Mouse (Mus musculus): Measurements from ENCODE around the gene Mthfsl. TPM values are rescaled to one million over a fixed set of nuclear protein-coding genes. Genes with fewer than 3 reads are reported as not detected.
"Not testable (repeated sequence)": the region's sequence is repeated elsewhere in the genome, so short reads cannot be mapped to it uniquely, and the experiment has no call there.

Gene Mthfsl
- 10 to 100 TPM; 24.7 to 38.2 (median 27.9) TPM for total RNA-seq (2022)

- peak; percentile 35 to 59 for DNase-seq (ENCODE audit: low spot score in 2 of 2)
These were observed at the start of gene Mthfsl for GRCm38 (mm10) chr9:88719989-88720537. TSS of gene Mthfsl (minus strand) at chr9:88720296.

GRCm38 (mm10) chr9:88769470-88769869 lies 49.4 kb upstream of the Mthfsl start:
- DNase-seq (ENCODE audit: low spot score in 2 of 2), result not testable (repeated sequence)

- DNase-seq (ENCODE audit: low spot score in 2 of 2), result peak in 1 of 2 experiments; percentile 18
These were observed 26.6 kb upstream of the Mthfsl start for GRCm38 (mm10) chr9:88746687-88747086.

GRCm38 (mm10) chr9:88746046-88746445 lies 25.9 kb upstream of the Mthfsl start:
- DNase-seq (ENCODE audit: low spot score in 2 of 2), result not testable (repeated sequence)

- DNase-seq (ENCODE audit: low spot score in 2 of 2), result not testable (repeated sequence)
These were observed 15.2 kb upstream of the Mthfsl start for GRCm38 (mm10) chr9:88735289-88735688.

- not testable (repeated sequence) for DNase-seq (ENCODE audit: low spot score in 2 of 2)
These were observed 13.1 kb upstream of the Mthfsl start for GRCm38 (mm10) chr9:88733182-88733581.

GRCm38 (mm10) chr9:88732334-88732733 lies 12.2 kb upstream of the Mthfsl start:
- not testable (repeated sequence) for DNase-seq (ENCODE audit: low spot score in 2 of 2)

- DNase-seq (ENCODE audit: low spot score in 2 of 2), result not testable (repeated sequence)
These were observed 11.6 kb upstream of the Mthfsl start, which contains the start of gene Bcl2a1d for GRCm38 (mm10) chr9:88731728-88732127. TSS of gene Bcl2a1d (minus strand) at chr9:88731914.

GRCm38 (mm10) chr9:88728311-88728710 lies 8.2 kb upstream of the Mthfsl start:
- not testable (repeated sequence) for DNase-seq (ENCODE audit: low spot score in 2 of 2)

GRCm38 (mm10) chr9:88721628-88722027 lies 1.5 kb upstream of the Mthfsl start:
- DNase-seq (ENCODE audit: low spot score in 2 of 2), result not testable (repeated sequence)

GRCm38 (mm10) chr9:88719073-88719921 lies 799 bp downstream of the Mthfsl start:
- peak in 1 of 2 experiments; percentile 26 for DNase-seq (ENCODE audit: low spot score in 2 of 2)

GRCm38 (mm10) chr9:88718593-88718992 lies 1.5 kb downstream of the Mthfsl start:
- DNase-seq (ENCODE audit: low spot score in 2 of 2), result not testable (repeated sequence)

GRCm38 (mm10) chr9:88718140-88718539 lies 2.0 kb downstream of the Mthfsl start:
- not testable (repeated sequence) for DNase-seq (ENCODE audit: low spot score in 2 of 2)

GRCm38 (mm10) chr9:88714515-88714914 lies 5.6 kb downstream of the Mthfsl start:
- not testable (repeated sequence) for DNase-seq (ENCODE audit: low spot score in 2 of 2)

GRCm38 (mm10) chr9:88712164-88712749 lies 7.8 kb downstream of the Mthfsl start:
- not testable (repeated sequence) for DNase-seq (ENCODE audit: low spot score in 2 of 2)

GRCm38 (mm10) chr9:88710910-88711438 lies 9.1 kb downstream of the Mthfsl start:
- DNase-seq (ENCODE audit: low spot score in 2 of 2), result not testable (repeated sequence)

GRCm38 (mm10) chr9:88710439-88710838 lies 9.7 kb downstream of the Mthfsl start:
- DNase-seq (ENCODE audit: low spot score in 2 of 2), result not testable (repeated sequence)

- DNase-seq (ENCODE audit: low spot score in 2 of 2), result not testable (repeated sequence)
These were observed 10.3 kb downstream of the Mthfsl start for GRCm38 (mm10) chr9:88709794-88710193.

- DNase-seq (ENCODE audit: low spot score in 2 of 2), result no peak
These were observed 10.8 kb downstream of the Mthfsl start for GRCm38 (mm10) chr9:88709304-88709703.

- no peak for DNase-seq (ENCODE audit: low spot score in 2 of 2)
These were observed 13.4 kb downstream of the Mthfsl start for GRCm38 (mm10) chr9:88706700-88707099.

- DNase-seq (ENCODE audit: low spot score in 2 of 2), result not testable (repeated sequence)
These were observed 14.9 kb downstream of the Mthfsl start for GRCm38 (mm10) chr9:88705157-88705556.

GRCm38 (mm10) chr9:88698746-88699145 lies 21.4 kb downstream of the Mthfsl start:
- not testable (repeated sequence) for DNase-seq (ENCODE audit: low spot score in 2 of 2)
